Mouse (Mus musculus): ENCODE results near the gene Cd247.

DNA sequence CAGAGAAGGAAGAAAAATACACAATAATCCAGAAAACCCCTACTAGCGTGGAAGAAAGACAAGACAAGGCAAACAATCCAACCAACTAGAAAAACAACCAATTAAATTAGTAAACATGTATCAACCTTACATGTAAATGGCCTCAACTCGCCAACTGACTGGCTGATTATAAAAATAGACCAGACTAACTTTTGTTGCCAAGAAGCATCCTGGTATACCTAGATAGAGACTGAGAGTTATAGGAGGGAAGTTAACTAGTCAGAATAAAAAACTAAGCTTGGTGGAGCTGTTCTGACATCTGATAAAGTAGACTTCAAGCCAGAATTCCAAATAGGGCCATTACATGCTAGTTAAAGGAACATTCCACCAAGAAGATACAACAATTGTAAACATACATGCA, 136.7 kb downstream of the Cd247 start:
- TF ChIP-seq CTCF (IDR thresholded peaks at IDR 0.05; ENCODE audit: borderline replicate concordance, control insufficient read depth, extremely low read depth, insufficient read depth, low read length, poor library complexity) (no peak), POLR2A (IDR thresholded peaks at IDR 0.05; ENCODE audit: control insufficient read depth, extremely low read depth, insufficient read depth, low read length, poor library complexity) (no peak)

All from thymus, adult 2 months (tissue).